Mouse (Mus musculus) heart, embryonic 11.5 days (tissue): ENCODE measurements around the gene Mtif3. TPM values are rescaled to one million over a fixed set of nuclear protein-coding genes. Genes with fewer than 3 reads are reported as not detected.
"Not testable (repeated sequence)": the region's sequence is repeated elsewhere in the genome, so short reads cannot be mapped to it uniquely, and the experiment has no call there.

Experiments used
- ATAC-seq: fragments of 200-750 bp; cut with Nextera tagmentation; replicated peaks from 2 replicates; pipeline ENCODE4 v1.8.0; 2017; ENCODE audit warnings: moderate library complexity; ENCODE audit not compliant: insufficient number of reproducible peaks, low FRiP score, low TSS enrichment
- H3K27ac ChIP-seq: fragments of 300-500 bp; sonication (generic); 2 replicates; pipeline ENCODE4 v1.5.1; 2014; ENCODE audit warnings: mild to moderate bottlenecking, low read depth, low read length
- H3K27me3 ChIP-seq: fragments of 300-500 bp; sonication (generic); 2 replicates; pipeline ENCODE4 v1.6.1; 2014; ENCODE audit warnings: mild to moderate bottlenecking, low read length, mixed read lengths; ENCODE audit not compliant: control insufficient read depth, insufficient read depth
- H3K36me3 ChIP-seq: fragments of 300-500 bp; sonication (generic); 2 replicates; pipeline ENCODE4 v1.6.1; 2014; ENCODE audit warnings: mild to moderate bottlenecking, low read length, moderate library complexity, mixed read lengths; ENCODE audit not compliant: control insufficient read depth, insufficient read depth
- H3K4me1 ChIP-seq: fragments of 300-500 bp; sonication (generic); 2 replicates; pipeline ENCODE4 v1.6.1; 2014; ENCODE audit warnings: low read length; ENCODE audit not compliant: control insufficient read depth, insufficient read depth
- H3K4me2 ChIP-seq: fragments of 300-500 bp; sonication (generic); 2 replicates; pipeline ENCODE4 v1.6.1; 2014; ENCODE audit warnings: mild to moderate bottlenecking, moderate library complexity
- H3K4me3 ChIP-seq: fragments of 300-500 bp; sonication (generic); 2 replicates; pipeline ENCODE4 v1.5.1; 2014; ENCODE audit warnings: low read depth, low read length
- H3K9ac ChIP-seq: fragments of 300-500 bp; sonication (generic); 2 replicates; pipeline ENCODE4 v1.6.1; 2014; ENCODE audit warnings: mild to moderate bottlenecking, low read depth, low read length, moderate library complexity
- H3K9me3 ChIP-seq: fragments of 300-500 bp; sonication (generic); replicated peaks from 2 replicates; pipeline ENCODE4 v1.6.1; 2016; ENCODE audit warnings: low read length; ENCODE audit not compliant: control insufficient read depth
- WGBS: fragments of 180-500 bp; shearing (Covaris S2); extraction: QIAGEN DNeasy Blood & Tissue Kit; methylation state at CpG from one replicate; pipeline ENCODE4 v1.1.7; 2014; ENCODE audit not compliant: insufficient replicate concordance; 5-methylcytosine and 5-hydroxymethylcytosine counted together
- polyA plus RNA-seq: library from polyadenylated mRNA; unstranded; fragments of >200 nt; fragmentation: Nextera tagmentation; extraction: Ambion mirVana; gene quantifications from 2 replicates; pipeline ENCODE4 v1.2.1, GENCODE M21; 2014

The Mtif3 gene
- polyA plus RNA-seq, 1 experiment from 2014 or later = 23.0 TPM

DNA sequence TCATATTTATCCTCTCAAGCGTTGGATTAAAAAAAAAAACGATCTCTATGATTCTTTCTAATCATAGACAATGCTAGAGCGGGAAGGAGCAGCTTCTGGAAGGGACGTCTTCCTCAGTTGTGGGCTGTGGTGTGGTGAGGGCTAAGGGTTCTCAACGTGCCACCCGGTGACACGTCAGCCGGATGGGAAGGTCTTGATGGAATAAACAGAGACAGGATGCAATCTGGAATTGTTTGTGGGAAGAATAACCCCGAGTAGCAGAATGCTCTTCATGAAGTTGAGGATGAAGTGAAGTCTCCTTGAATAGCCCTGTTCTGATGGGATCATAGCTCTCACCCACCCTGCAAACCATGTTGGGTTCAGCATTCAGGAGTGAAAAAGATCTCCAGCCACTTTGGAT lies 16.9 kb downstream of the Mtif3 start:
- no peak overlapping the region for H3K9ac ChIP-seq
- 84% methylated on average over 9 of the region's 9 CpGs for WGBS
- no peak overlapping the region for H3K4me3 ChIP-seq
- H3K9me3 ChIP-seq = peaks cover 2% of the 10 kb centered on the region; the same call in 1 of the 2 replicates
- H3K27ac ChIP-seq = no peak overlapping the region
- peaks cover 5% of the 10 kb centered on the region for H3K36me3 ChIP-seq
- no peak for ATAC-seq
- no peak overlapping the region for H3K4me2 ChIP-seq
- peaks cover 12% of the 10 kb centered on the region for H3K4me1 ChIP-seq
- H3K27me3 ChIP-seq = no peaks in the 10 kb centered on the region

DNA sequence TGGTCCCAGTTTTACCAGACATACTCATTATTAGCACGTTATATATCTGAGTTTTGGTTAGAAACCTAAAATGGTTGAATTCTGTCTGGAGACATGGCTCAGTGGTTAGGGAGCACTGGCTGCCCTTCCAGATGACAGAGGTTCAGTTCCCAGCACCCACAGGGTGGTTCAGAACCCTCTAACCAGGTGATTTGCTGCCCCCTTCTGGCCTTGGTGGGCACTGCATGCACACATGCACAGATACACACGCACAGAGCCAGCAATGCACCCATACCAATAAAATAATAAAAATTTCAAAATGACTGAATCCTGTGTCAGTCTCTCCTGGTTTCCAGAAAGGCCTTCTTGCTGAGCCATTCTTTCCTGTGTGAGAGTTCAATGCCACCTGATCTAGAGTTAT lies 19.0 kb downstream of the Mtif3 start:
- ATAC-seq = no peak
- Histone ChIP-seq H3K9ac (no peak overlapping the region), H3K9me3 (peaks cover 2% of the 10 kb centered on the region; the same call in 1 of the 2 replicates), H3K4me3 (no peak overlapping the region), H3K27ac (no peak overlapping the region), H3K36me3 (no peaks in the 10 kb centered on the region), H3K4me2 (no peak overlapping the region), H3K4me1 (peaks cover 6% of the 10 kb centered on the region), H3K27me3 (no peaks in the 10 kb centered on the region)
- 83% methylated on average over 2 of the region's 2 CpGs for WGBS

DNA sequence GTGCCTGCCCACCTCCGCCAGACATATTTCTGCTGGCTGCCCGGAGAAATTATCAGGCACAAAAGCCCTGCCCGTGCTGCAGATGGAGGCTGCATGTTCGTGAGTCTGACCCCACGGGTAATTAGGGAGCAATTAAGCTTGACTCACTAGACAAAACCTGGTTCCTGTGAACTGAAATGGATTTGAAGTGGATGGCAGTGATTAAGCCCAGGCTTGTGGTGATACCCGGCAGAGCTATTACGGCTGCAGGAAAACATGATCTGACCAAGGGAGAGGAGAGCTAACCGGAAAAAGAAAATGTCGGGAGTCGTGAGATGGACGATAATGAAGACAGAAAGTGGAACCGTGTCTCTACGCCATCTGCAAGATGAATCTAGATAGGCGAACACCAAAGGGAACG lies 20.6 kb downstream of the Mtif3 start:
- Histone ChIP-seq H3K4me1 (no peaks in the 10 kb centered on the region), H3K36me3 (no peaks in the 10 kb centered on the region), H3K4me2 (no peak overlapping the region), H3K9ac (no peak overlapping the region), H3K9me3 (peaks cover 2% of the 10 kb centered on the region; the same call in 1 of the 2 replicates), H3K4me3 (no peak overlapping the region), H3K27me3 (no peaks in the 10 kb centered on the region), H3K27ac (no peak overlapping the region)
- 76% methylated on average over 15 of the region's 15 CpGs for whole genome bisulfite sequencing
- no peak for ATAC-seq

DNA sequence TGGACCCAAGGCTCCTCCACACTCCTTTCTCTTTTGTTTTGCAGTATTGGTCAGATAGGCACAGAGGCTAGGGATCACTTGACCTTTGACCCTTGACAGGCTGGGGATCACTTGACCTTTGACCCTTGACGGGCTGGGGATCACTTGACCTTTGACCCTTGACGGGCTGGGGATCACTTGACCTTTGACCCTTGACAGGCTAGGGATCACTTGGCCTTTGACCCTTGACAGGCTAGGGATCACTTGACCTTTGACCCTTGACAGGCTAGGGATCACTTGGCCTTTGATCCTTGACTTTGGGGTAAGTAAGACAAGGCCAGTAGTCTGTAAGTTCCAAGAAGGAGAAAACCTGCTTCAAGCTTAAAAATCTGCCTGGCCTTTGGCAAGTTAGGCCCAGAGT lies 21.7 kb downstream of the Mtif3 start:
- not testable (repeated sequence) for ATAC-seq, H3K36me3 ChIP-seq, H3K27me3 ChIP-seq, H3K9ac ChIP-seq, H3K9me3 ChIP-seq, H3K4me2 ChIP-seq, H3K4me3 ChIP-seq, H3K4me1 ChIP-seq, H3K27ac ChIP-seq
- 31% methylated on average over 2 of the region's 2 CpGs for WGBS

DNA sequence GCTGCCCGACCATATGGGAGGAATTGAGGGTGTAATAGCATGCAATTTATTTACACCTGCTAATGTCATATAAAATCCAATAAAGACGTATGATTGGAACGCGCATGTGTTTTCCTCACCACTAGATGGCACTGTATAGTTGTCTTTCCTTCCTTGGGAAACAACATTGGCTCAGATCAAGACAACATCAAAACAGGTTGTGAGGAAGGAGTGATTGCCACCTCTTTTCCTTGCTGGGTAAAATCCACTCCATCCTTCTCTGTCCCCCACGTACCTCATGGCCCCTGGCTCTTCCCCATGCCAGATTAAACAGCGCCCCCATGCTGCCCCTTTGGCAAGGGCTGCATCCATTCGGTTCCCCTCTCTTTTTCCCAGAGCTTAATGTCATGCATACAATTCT lies 23.4 kb downstream of the Mtif3 start:
- Histone ChIP-seq H3K36me3 (no peaks in the 10 kb centered on the region), H3K4me1 (no peaks in the 10 kb centered on the region), H3K4me3 (no peak overlapping the region), H3K27me3 (no peaks in the 10 kb centered on the region), H3K9ac (no peak overlapping the region), H3K27ac (no peak overlapping the region), H3K9me3 (peaks cover 2% of the 10 kb centered on the region; the same call in 1 of the 2 replicates), H3K4me2 (no peak overlapping the region)
- no peak for ATAC-seq
- WGBS = 21% methylated on average over 7 of the region's 7 CpGs

DNA sequence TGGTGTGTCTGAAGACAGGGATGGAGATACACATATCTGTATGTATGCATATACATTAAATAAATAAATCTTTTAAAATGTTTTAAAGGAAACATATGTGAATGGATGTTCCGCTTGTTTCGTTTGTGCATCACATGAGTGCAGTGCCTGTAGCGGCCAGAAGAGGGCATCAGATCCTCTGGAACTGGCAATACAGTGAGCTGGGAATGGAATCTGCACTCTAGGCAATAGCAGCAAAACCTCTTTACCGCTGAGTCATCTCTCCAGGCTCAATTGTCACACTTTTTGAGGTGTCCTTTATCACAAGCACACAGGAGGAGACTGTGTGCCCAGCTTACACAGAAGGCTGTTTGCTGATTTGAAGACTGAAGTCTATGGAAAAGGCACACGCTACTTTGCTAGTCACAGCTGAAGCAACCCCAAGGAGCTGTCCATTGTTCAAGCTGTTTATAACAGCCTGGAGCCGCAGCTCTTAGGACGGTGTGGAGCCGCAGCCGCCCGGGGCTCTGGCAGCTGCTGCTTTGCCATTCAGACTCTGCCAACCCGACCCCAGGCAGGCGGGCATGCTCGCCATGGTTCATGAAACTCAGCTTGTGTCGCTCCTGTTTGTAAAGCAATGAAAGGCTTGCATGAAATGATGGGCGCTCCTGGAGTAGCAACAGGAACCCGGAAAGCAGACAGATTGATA lies 24.3 kb downstream of the Mtif3 start:
- Histone ChIP-seq H3K9ac (no peak overlapping the region), H3K27me3 (no peaks in the 10 kb centered on the region), H3K4me2 (no peak overlapping the region), H3K4me1 (no peaks in the 10 kb centered on the region), H3K27ac (no peak overlapping the region), H3K4me3 (no peak overlapping the region), H3K36me3 (no peaks in the 10 kb centered on the region), H3K9me3 (no peaks in the 10 kb centered on the region)
- 79% methylated on average over 16 of the region's 16 CpGs for WGBS
- no peak for ATAC-seq

DNA sequence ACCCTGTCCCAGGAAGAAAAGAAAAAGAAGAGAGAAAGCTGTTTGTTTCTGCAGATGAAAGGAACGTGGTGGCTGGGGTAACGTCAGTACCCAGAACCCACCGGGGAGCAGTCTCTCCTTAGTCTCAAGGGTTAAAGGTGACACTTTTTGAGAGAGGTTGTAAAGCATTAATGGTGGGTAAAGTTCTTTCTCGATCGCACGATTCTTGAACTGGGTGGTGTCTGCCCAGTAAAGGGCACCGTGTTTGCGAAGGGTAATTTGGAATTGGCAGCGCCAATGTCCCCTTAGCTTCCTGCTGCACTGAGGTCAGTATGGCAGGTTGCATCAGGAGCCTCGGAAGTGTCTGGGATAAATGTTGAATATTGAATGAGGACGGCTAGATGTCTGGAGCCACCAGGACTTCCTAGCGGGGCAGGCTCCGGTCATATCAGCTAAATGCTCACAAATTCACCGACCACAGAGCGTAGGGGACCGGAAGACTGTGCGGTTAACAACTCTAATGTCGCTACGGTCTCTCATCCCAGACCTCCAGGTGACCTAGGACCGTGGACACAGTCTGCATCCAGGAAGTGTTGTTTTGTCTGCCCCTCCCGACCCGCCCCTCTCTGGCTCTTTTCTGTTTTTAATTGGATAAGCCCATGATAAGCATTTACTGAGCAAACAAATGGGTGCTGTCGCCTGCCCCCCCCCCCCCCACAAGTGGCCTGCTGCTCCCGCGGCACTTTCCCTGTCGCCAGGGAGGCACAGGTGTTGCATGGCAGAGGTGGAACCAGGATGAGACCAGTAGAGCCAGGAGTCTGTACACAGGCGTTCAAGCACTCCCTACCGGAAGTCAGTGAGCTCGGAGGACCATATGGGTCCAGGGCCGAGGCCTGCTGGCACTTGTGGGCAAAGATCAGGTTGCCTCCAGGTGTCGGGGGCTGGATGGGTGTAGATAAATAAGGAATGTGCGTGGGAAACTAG lies 25.8 kb downstream of the Mtif3 start:
- Histone ChIP-seq H3K4me1 (no peaks in the 10 kb centered on the region), H3K4me3 (no peak overlapping the region), H3K36me3 (no peaks in the 10 kb centered on the region), H3K9ac (no peak overlapping the region), H3K27ac (no peak overlapping the region), H3K27me3 (no peaks in the 10 kb centered on the region), H3K4me2 (no peak overlapping the region), H3K9me3 (no peaks in the 10 kb centered on the region)
- ATAC-seq = no peak
- WGBS = 75% methylated on average over 32 of the region's 32 CpGs

DNA sequence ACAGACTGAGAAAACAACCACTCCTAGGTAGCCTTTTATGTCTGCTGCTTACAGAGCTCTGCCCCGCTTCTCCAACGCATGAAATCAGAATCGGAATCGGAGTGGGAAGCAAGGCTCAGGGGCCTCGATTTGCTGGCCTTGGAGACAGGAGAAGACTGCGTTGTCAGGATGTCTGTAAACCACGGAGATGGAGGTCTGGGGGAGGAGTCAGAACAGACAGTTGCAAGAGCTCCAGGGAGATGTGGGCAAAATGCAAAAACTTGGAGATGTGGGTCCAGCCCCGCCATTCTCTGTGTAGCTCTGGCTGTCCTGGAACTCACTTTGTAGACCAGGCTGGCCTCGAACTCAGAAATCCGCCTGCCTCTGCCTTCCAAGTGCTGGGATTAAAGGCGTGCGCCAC lies 30.1 kb downstream of the Mtif3 start:
- no peak for ATAC-seq
- H3K27me3 ChIP-seq = no peaks in the 10 kb centered on the region
- no peak overlapping the region for H3K4me3 ChIP-seq
- H3K9ac ChIP-seq = no peak overlapping the region
- H3K36me3 ChIP-seq = no peaks in the 10 kb centered on the region
- no peak overlapping the region for H3K27ac ChIP-seq
- H3K4me1 ChIP-seq = no peaks in the 10 kb centered on the region
- no peaks in the 10 kb centered on the region for H3K9me3 ChIP-seq
- WGBS = 84% methylated on average over 12 of the region's 12 CpGs
- no peak overlapping the region for H3K4me2 ChIP-seq
